18 mouse cellular contexts compared by ENCODE assay signal in the genomic region with DNA sequence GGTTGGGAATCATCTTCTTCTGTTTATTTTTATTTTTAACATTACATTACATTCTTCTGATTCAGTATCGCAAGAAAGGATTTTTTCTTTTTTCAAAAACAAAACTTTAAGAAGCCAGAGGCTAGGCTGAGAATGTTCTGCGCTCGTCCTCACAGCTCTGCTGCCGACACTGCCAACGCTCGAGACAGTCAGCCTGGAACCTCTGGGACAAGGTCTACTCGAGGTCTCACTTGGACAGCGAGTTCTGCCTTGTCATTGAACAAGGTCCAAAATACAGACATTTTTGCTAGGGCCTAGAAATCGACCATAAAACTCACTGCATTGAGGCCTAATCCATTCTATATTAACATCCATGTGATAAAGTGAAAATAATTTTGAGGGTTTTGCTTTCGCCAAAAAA. TPM values are rescaled to one million over a fixed set of nuclear protein-coding genes. Genes with fewer than 3 reads are reported as not detected.
DNase-seq lines count a peak whose midpoint lies in the region; ATAC-seq and TF ChIP-seq lines count a peak whose summit lies in the region.
"Had no signal": no experiment of that assay in that cellular context is flagged by ENCODE, and none has a peak within 500 bp of the region (broad histone marks: within the 10 kb centered on the region; RNA-seq: fewer than 3 reads in every experiment).

No protein-coding gene starts in this region.

- H3K79me2 ChIP-seq in liver, adult 2 months (ENCODE audit: control insufficient read depth, insufficient read depth, low read length), result no peaks in the 10 kb centered on the region

- no peak for ATAC-seq in liver, postnatal 0 days
- ATAC-seq: forebrain, embryonic 16.5 days; hindbrain, postnatal 0 days had no signal

- 83% methylated on average over 10 of the region's 10 CpGs for WGBS in liver, adult 2 months
- 86% methylated on average over 10 of the region's 10 CpGs for WGBS in liver, postnatal 0 days (ENCODE audit: insufficient replicate concordance)
- 88% methylated on average over 10 of the region's 10 CpGs for WGBS in lung, adult 2 months

- peak; percentile 70 for DNase-seq in adrenal gland, adult 2 months
- DNase-seq in adrenal gland, postnatal 4 days (ENCODE audit: low spot score in 2 of 2), result no peak
- peak; percentile 18 for DNase-seq in kidney, adult 18-20 months
- DNase-seq in kidney, postnatal 10 days, result no peak
- DNase-seq in liver, adult 2 months (ENCODE audit: extremely low read depth, low read depth, low spot score), result peak; percentile 54
- no peak for DNase-seq in liver, postnatal 0 days
- DNase-seq in right cerebral cortex, adult 2 months (ENCODE audit: low spot score in 2 of 2), result no peak
- no peak for DNase-seq in lung, adult 2 months
- DNase-seq: cerebellum, adult 11-12 months; cerebellum, adult 9-10 months; cerebellum, postnatal 25 days; gastrocnemius, postnatal 14 days had no signal

- H3K9me3 ChIP-seq in liver, postnatal 0 days (ENCODE audit: low read length), result no peaks in the 10 kb centered on the region
- H3K9me3 ChIP-seq: embryonic facial prominence, embryonic 13.5 days; forebrain, embryonic 12.5 days; heart, embryonic 13.5 days; hindbrain, embryonic 13.5 days had no signal

- no peaks in the 10 kb centered on the region for H3K4me1 ChIP-seq in liver, adult 2 months (ENCODE audit: control insufficient read depth, insufficient read depth, low read length)
- H3K4me1 ChIP-seq in liver, postnatal 0 days (ENCODE audit: insufficient read depth), result no peaks in the 10 kb centered on the region
- no peaks in the 10 kb centered on the region for H3K4me1 ChIP-seq in lung, adult 2 months (ENCODE audit: control insufficient read depth, insufficient read depth, low read length)
- H3K4me1 ChIP-seq: embryonic facial prominence, embryonic 13.5 days; heart, embryonic 13.5 days had no signal

- H3K27ac ChIP-seq in liver, adult 2 months (replicated peaks; ENCODE audit: insufficient read depth, low read depth, low read length), result no peak overlapping the region
- no peak overlapping the region for H3K27ac ChIP-seq in liver, postnatal 0 days (ENCODE audit: low read depth)
- H3K27ac ChIP-seq: embryonic facial prominence, embryonic 13.5 days; forebrain, embryonic 12.5 days; heart, embryonic 13.5 days; hindbrain, embryonic 13.5 days; hindbrain, postnatal 0 days had no signal

- no peak for TF ChIP-seq POLR2A in liver, adult 2 months (IDR thresholded peaks at IDR 0.05; ENCODE audit: extremely low read depth, insufficient read depth, low read length)
- no peak for TF ChIP-seq POLR2A in lung, adult 2 months (IDR thresholded peaks at IDR 0.05; ENCODE audit: borderline replicate concordance, extremely low read depth, low read depth, low read length)

- H3K36me3 ChIP-seq in liver, adult 2 months (ENCODE audit: control insufficient read depth, insufficient read depth, low read length), result peaks cover 16% of the 10 kb centered on the region; the same call in 1 of the 2 replicates
- H3K36me3 ChIP-seq in liver, postnatal 0 days (replicated peaks; ENCODE audit: insufficient read depth, low read length), result peaks cover 30% of the 10 kb centered on the region
- H3K36me3 ChIP-seq: hindbrain, embryonic 13.5 days had no signal

- no peak for TF ChIP-seq EP300 in liver, postnatal 0 days (IDR thresholded peaks at IDR 0.05; ENCODE audit: low read depth)

- TF ChIP-seq CTCF in liver, adult 2 months (IDR thresholded peaks at IDR 0.05; ENCODE audit: low read depth, low read length), result no peak
- no peak for TF ChIP-seq CTCF in liver, postnatal 0 days (IDR thresholded peaks at IDR 0.05; ENCODE audit: low read depth)
- TF ChIP-seq CTCF in lung, adult 2 months (IDR thresholded peaks at IDR 0.05; ENCODE audit: insufficient read depth, low read length), result no peak

- H3K4me3 ChIP-seq in liver, adult 2 months (ENCODE audit: insufficient read depth, low read depth, low read length), result no peak overlapping the region
- H3K4me3 ChIP-seq in liver, postnatal 0 days (ENCODE audit: low read depth, low read length), result no peak overlapping the region
- no peak overlapping the region for H3K4me3 ChIP-seq in lung, adult 2 months (replicated peaks; ENCODE audit: extremely low read depth, low read depth, low read length)
- H3K4me3 ChIP-seq: embryonic facial prominence, embryonic 13.5 days; forebrain, embryonic 12.5 days; heart, embryonic 13.5 days; hindbrain, embryonic 13.5 days had no signal

- no peak overlapping the region for H3K9ac ChIP-seq in liver, adult 2 months (ENCODE audit: low read depth, low read length)
- no peak overlapping the region for H3K9ac ChIP-seq in liver, postnatal 0 days (replicated peaks)
- H3K9ac ChIP-seq: embryonic facial prominence, embryonic 13.5 days; forebrain, embryonic 12.5 days; heart, embryonic 13.5 days; hindbrain, embryonic 13.5 days had no signal

- H3K4me2 ChIP-seq in liver, postnatal 0 days (ENCODE audit: low read depth, low read length), result no peak overlapping the region
- H3K4me2 ChIP-seq: embryonic facial prominence, embryonic 13.5 days; forebrain, embryonic 12.5 days; heart, embryonic 13.5 days; hindbrain, embryonic 13.5 days had no signal

- H3K27me3 ChIP-seq in liver, adult 2 months (ENCODE audit: control insufficient read depth, insufficient read depth, low read length), result no peaks in the 10 kb centered on the region
- H3K27me3 ChIP-seq in liver, postnatal 0 days (ENCODE audit: insufficient read depth, low read length), result no peaks in the 10 kb centered on the region
- H3K27me3 ChIP-seq: embryonic facial prominence, embryonic 13.5 days; forebrain, embryonic 12.5 days; heart, embryonic 13.5 days; hindbrain, embryonic 13.5 days had no signal

RNA-seq across cellular contexts. Expression of a gene that starts 20.8 kb away (rescaled TPM):
- 10 to 100 TPM; 26.7 to 31.9 TPM for total RNA-seq in adrenal gland, adult 2 months (2021)
- polyA plus RNA-seq in adrenal gland, adult 2 months (2012; rRNA removed), result 2.9 and 3.5 TPM in 2 replicates
- total RNA-seq in adrenal gland, postnatal 4 days (2021), result 10 to 100 TPM; 42.9 to 43.1 TPM
- 9.0 and 10.9 TPM in 2 replicates for total RNA-seq in liver, adult 2 months (2014; rRNA removed)
- 2.3 and 3.0 TPM in 2 replicates for polyA plus RNA-seq in liver, adult 2 months (2012; rRNA removed)
- polyA plus RNA-seq in liver, postnatal 0 days (2015; fragmentation: Nextera tagmentation; extraction: Ambion mirVana), result 10.6 and 11.1 TPM in 2 replicates
- 4.7 and 6.4 TPM in 2 replicates for polyA plus RNA-seq in lung, adult 2 months (2012; rRNA removed)

RNA-seq across cellular contexts. Expression of a gene that starts 48.5 kb away (rescaled TPM):
- 1 to 10 TPM; 1.5 to 2.9 TPM for total RNA-seq in adrenal gland, adult 2 months (2021)
- polyA plus RNA-seq in adrenal gland, adult 2 months (2012; rRNA removed), result 1.2 and 1.9 TPM in 2 replicates
- 10 to 100 TPM in 1 of 2 experiments, 1 to 10 TPM in 1; 7.7 to 11.0 TPM for total RNA-seq in adrenal gland, postnatal 4 days (2021)
- 1.8 TPM in 2 replicates for total RNA-seq in liver, adult 2 months (2014; rRNA removed)
- polyA plus RNA-seq in liver, adult 2 months (2012; rRNA removed), result 0.35 and 0.93 TPM in 2 replicates
- 0.32 and 0.65 TPM in 2 replicates for polyA plus RNA-seq in liver, postnatal 0 days (2015; fragmentation: Nextera tagmentation; extraction: Ambion mirVana)
- polyA plus RNA-seq in lung, adult 2 months (2012; rRNA removed), result 1.7 and 2.0 TPM in 2 replicates

Comparison
In these comparisons a context has a peak if more than half of its experiments do, and no peak if none do; other contexts are left out.
1. DNase-seq: peak in adrenal gland, adult 2 months (single experiment), kidney, adult 18-20 months (single experiment) and liver, adult 2 months (single experiment); none in adrenal gland, postnatal 4 days (0 of 2), kidney, postnatal 10 days (single experiment), liver, postnatal 0 days (single experiment), right cerebral cortex, adult 2 months (0 of 2) and lung, adult 2 months (single experiment).